Mouse (Mus musculus): Measurements from ENCODE around the gene Ubc.

DNA sequence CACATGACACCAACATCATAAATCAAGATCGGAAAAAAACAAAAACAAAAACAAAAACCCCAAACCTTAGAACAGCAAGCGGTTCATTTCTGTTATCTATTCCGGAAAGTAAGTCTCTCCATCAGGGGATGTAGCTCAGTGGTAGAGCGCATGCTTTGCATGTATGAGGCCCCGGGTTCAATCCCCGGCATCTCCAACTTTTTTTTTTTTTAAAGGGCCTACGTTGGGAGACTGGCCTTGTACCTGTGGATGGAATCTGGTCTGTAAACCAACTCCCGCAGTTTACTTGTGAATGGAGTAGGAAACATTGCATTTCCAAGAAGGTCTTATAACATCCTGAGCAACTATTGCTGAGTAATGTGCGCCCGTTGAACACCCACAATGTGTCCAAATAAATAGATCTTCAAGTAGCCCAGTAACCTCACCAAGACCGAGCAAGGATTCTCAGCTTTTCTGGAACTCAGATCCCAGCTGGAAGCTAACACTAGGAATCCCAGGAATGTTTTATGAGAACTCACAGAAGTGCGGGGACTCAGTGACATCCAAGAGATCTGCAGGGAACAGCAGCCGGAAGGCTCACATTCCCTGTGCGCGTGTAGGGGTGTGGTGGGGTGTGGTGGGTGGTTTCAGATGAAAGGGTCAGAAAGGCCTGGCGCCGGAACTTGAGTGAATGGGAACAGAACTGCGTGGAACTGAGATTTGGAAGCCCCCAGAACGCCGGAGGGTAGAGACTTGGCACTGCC, 19.5 kb upstream of the Ubc start:
- TF ChIP-seq CTCF (IDR thresholded peaks at IDR 0.05; ENCODE audit: extremely low read depth, insufficient read length, insufficient replicate concordance, low read depth, low read length) (no peak), POLR2A (IDR thresholded peaks at IDR 0.05; ENCODE audit: low read depth, low read length) (no peak)

All from small intestine, adult 2 months (tissue).